Mouse (Mus musculus): Measurements from ENCODE around the gene Gm26661. TPM values are rescaled to one million over a fixed set of nuclear protein-coding genes. Genes with fewer than 3 reads are reported as not detected.

Gm26661 gene
- total and polyA plus RNA-seq, 2 experiments from 2014 or later, result not detected

- TF ChIP-seq EP300 (IDR thresholded peaks at IDR 0.05; ENCODE audit: low read depth) (no peak), CTCF (IDR thresholded peaks at IDR 0.05; ENCODE audit: low read depth) (no peak)
- no peak overlapping the region for H3K9ac ChIP-seq (replicated peaks; ENCODE audit: low read depth, low read length)
- no peaks in the 10 kb centered on the region for H3K27me3 ChIP-seq (ENCODE audit: control insufficient read depth, insufficient read depth, low read length)
- H3K27ac ChIP-seq (ENCODE audit: low read depth), result peak overlapping the region; percentile 46; the same call in 1 of the 2 replicates
- WGBS, result 63% methylated on average over 12 of the region's 12 CpGs
- peak; percentile 34; the same call in 1 of the 2 replicates for ATAC-seq (ENCODE audit: insufficient read depth, low read depth)
- no peak overlapping the region for H3K4me2 ChIP-seq (ENCODE audit: low read depth, low read length)
- peaks cover 9% of the 10 kb centered on the region; the same call in 1 of the 2 replicates for H3K4me1 ChIP-seq (ENCODE audit: control insufficient read depth, insufficient read depth)
- peak; percentile 39 for DNase-seq (ENCODE audit: low spot score)
- H3K4me3 ChIP-seq (ENCODE audit: low read depth, low read length), result no peak overlapping the region
- no peaks in the 10 kb centered on the region for H3K36me3 ChIP-seq (replicated peaks; ENCODE audit: control insufficient read depth, insufficient read depth, low read length)
- H3K9me3 ChIP-seq (replicated peaks; ENCODE audit: control insufficient read depth, low read length), result peaks cover 7% of the 10 kb centered on the region; the same call in 1 of the 2 replicates
Measured at GRCm38 (mm10) chr14:7809043-7809955, 17.9 kb downstream of the Gm26661 start.

- peak; percentile 95 for ATAC-seq (ENCODE audit: insufficient read depth, low read depth)
- Histone ChIP-seq H3K4me2 (ENCODE audit: low read depth, low read length) (peak within 1 kb of the TSS; percentile 90), H3K9ac (replicated peaks; ENCODE audit: low read depth, low read length) (peak within 1 kb of the TSS; percentile 62), H3K36me3 (replicated peaks; ENCODE audit: control insufficient read depth, insufficient read depth, low read length) (no peaks in the 10 kb centered on the region), H3K9me3 (replicated peaks; ENCODE audit: control insufficient read depth, low read length) (no peaks in the 10 kb centered on the region), H3K4me3 (ENCODE audit: low read depth, low read length) (peak within 1 kb of the TSS; percentile 72), H3K4me1 (ENCODE audit: control insufficient read depth, insufficient read depth) (0 out of 2 replicates have a peak, but pooled peaks cover 8% of the 10 kb centered on the region), H3K27me3 (ENCODE audit: control insufficient read depth, insufficient read depth, low read length) (0 out of 2 replicates have a peak, but pooled peaks cover 3% of the 10 kb centered on the region), H3K27ac (ENCODE audit: low read depth) (peak within 1 kb of the TSS; percentile 66)
- peak; percentile 88 for DNase-seq (ENCODE audit: low spot score)
- peak; percentile 98 for TF ChIP-seq CTCF (IDR thresholded peaks at IDR 0.05; ENCODE audit: low read depth)
- no peak for TF ChIP-seq EP300 (IDR thresholded peaks at IDR 0.05; ENCODE audit: low read depth)
- under 1% methylated on average over 49 of the region's 49 CpGs for WGBS
Measured at GRCm38 (mm10) chr14:7817770-7818462, 26.5 kb downstream of the Gm26661 start, which contains the start of gene Flnb. Flnb (plus strand) TSS chr14:7817957.

GRCm38 (mm10) chr14:7818463-7819121, 27.2 kb downstream of the Gm26661 start:
- ATAC-seq (ENCODE audit: insufficient read depth, low read depth), result peak; percentile 11
- peak; percentile 14 for DNase-seq (ENCODE audit: low spot score)
- Histone ChIP-seq H3K9me3 (replicated peaks; ENCODE audit: control insufficient read depth, low read length) (no peaks in the 10 kb centered on the region), H3K4me1 (ENCODE audit: control insufficient read depth, insufficient read depth) (0 out of 2 replicates have a peak, but pooled peaks cover 6% of the 10 kb centered on the region), H3K4me2 (ENCODE audit: low read depth, low read length) (peak overlapping the region; percentile 90), H3K9ac (replicated peaks; ENCODE audit: low read depth, low read length) (peak overlapping the region; percentile 62), H3K27me3 (ENCODE audit: control insufficient read depth, insufficient read depth, low read length) (0 out of 2 replicates have a peak, but pooled peaks cover 3% of the 10 kb centered on the region), H3K36me3 (replicated peaks; ENCODE audit: control insufficient read depth, insufficient read depth, low read length) (no peaks in the 10 kb centered on the region), H3K27ac (ENCODE audit: low read depth) (peak overlapping the region; percentile 66), H3K4me3 (ENCODE audit: low read depth, low read length) (peak overlapping the region; percentile 72)
- no peak for TF ChIP-seq EP300 (IDR thresholded peaks at IDR 0.05; ENCODE audit: low read depth)
- TF ChIP-seq CTCF (IDR thresholded peaks at IDR 0.05; ENCODE audit: low read depth), result no peak
- under 1% methylated on average over 36 of the region's 36 CpGs for WGBS

- Histone ChIP-seq H3K27me3 (ENCODE audit: control insufficient read depth, insufficient read depth, low read length) (0 out of 2 replicates have a peak, but pooled peaks cover 3% of the 10 kb centered on the region), H3K4me2 (ENCODE audit: low read depth, low read length) (peak overlapping the region; percentile 90), H3K36me3 (replicated peaks; ENCODE audit: control insufficient read depth, insufficient read depth, low read length) (no peaks in the 10 kb centered on the region), H3K4me1 (ENCODE audit: control insufficient read depth, insufficient read depth) (peaks cover 6% of the 10 kb centered on the region; the same call in 1 of the 2 replicates), H3K27ac (ENCODE audit: low read depth) (no peak overlapping the region), H3K9me3 (replicated peaks; ENCODE audit: control insufficient read depth, low read length) (no peaks in the 10 kb centered on the region), H3K4me3 (ENCODE audit: low read depth, low read length) (peak overlapping the region; percentile 72), H3K9ac (replicated peaks; ENCODE audit: low read depth, low read length) (no peak overlapping the region)
- DNase-seq (ENCODE audit: low spot score), result peak; percentile 13
- ATAC-seq (ENCODE audit: insufficient read depth, low read depth), result no peak
- TF ChIP-seq CTCF (IDR thresholded peaks at IDR 0.05; ENCODE audit: low read depth), result no peak
- no peak for TF ChIP-seq EP300 (IDR thresholded peaks at IDR 0.05; ENCODE audit: low read depth)
- 66% methylated on average over 5 of the region's 5 CpGs for WGBS
Measured at GRCm38 (mm10) chr14:7819446-7819845, 28.1 kb downstream of the Gm26661 start.

GRCm38 (mm10) chr14:7821341-7821740, 30.0 kb downstream of the Gm26661 start:
- Histone ChIP-seq H3K27ac (ENCODE audit: low read depth) (no peak overlapping the region), H3K4me2 (ENCODE audit: low read depth, low read length) (no peak overlapping the region; the same call in 1 of the 2 replicates), H3K4me1 (ENCODE audit: control insufficient read depth, insufficient read depth) (peaks cover 11% of the 10 kb centered on the region), H3K9me3 (replicated peaks; ENCODE audit: control insufficient read depth, low read length) (no peaks in the 10 kb centered on the region), H3K9ac (replicated peaks; ENCODE audit: low read depth, low read length) (no peak overlapping the region), H3K36me3 (replicated peaks; ENCODE audit: control insufficient read depth, insufficient read depth, low read length) (no peaks in the 10 kb centered on the region), H3K4me3 (ENCODE audit: low read depth, low read length) (no peak overlapping the region), H3K27me3 (ENCODE audit: control insufficient read depth, insufficient read depth, low read length) (0 out of 2 replicates have a peak, but pooled peaks cover 3% of the 10 kb centered on the region)
- 69% methylated on average over 8 of the region's 8 CpGs for WGBS
- TF ChIP-seq EP300 (IDR thresholded peaks at IDR 0.05; ENCODE audit: low read depth) (no peak), CTCF (IDR thresholded peaks at IDR 0.05; ENCODE audit: low read depth) (no peak)
- DNase-seq (ENCODE audit: low spot score) (no peak), ATAC-seq (ENCODE audit: insufficient read depth, low read depth) (no peak)
